Mouse (Mus musculus): ENCODE measurements around the gene Skida1. TPM values are rescaled to one million over a fixed set of nuclear protein-coding genes. Genes with fewer than 3 reads are reported as not detected.
A peak's percentile ranks its signal among the peaks of the same experiment; 100 is the strongest.
"Not testable (repeated sequence)": the region's sequence is repeated elsewhere in the genome, so short reads cannot be mapped to it uniquely, and the experiment has no call there.

The Skida1 gene
- polyA plus RNA-seq (2012; rRNA removed) = 0.23 and 0.63 TPM in 2 replicates

GRCm38 (mm10) chr2:18048453-18049075, at the start of gene Skida1:
TSS of gene Skida1 (minus strand) at chr2:18049051.
- peak within 1 kb of the TSS; percentile 85 for H3K4me3 ChIP-seq (ENCODE audit: low read depth, low read length)
- TF ChIP-seq POLR2A (IDR thresholded peaks at IDR 0.05; ENCODE audit: low read depth, low read length) (no peak), CTCF (IDR thresholded peaks at IDR 0.05; ENCODE audit: extremely low read depth, insufficient read length, insufficient replicate concordance, low read depth, low read length) (no peak)
- peak within 1 kb of the TSS; percentile 10 for H3K27ac ChIP-seq (ENCODE audit: insufficient read depth, low read depth, low read length)
- 8% methylated on average over 17 of the region's 17 CpGs for WGBS
- H3K27me3 ChIP-seq (ENCODE audit: control insufficient read depth, insufficient read depth, low read length) = peaks cover 58% of the 10 kb centered on the region
- no peaks in the 10 kb centered on the region for H3K36me3 ChIP-seq (ENCODE audit: control insufficient read depth, insufficient read depth, low read length)
- H3K4me1 ChIP-seq (ENCODE audit: control insufficient read depth, insufficient read depth, insufficient read length, low read length) = no peaks in the 10 kb centered on the region; the same call in 1 of the 2 replicates

- TF ChIP-seq POLR2A (IDR thresholded peaks at IDR 0.05; ENCODE audit: low read depth, low read length) = no peak
- no peak for TF ChIP-seq CTCF (IDR thresholded peaks at IDR 0.05; ENCODE audit: extremely low read depth, insufficient read length, insufficient replicate concordance, low read depth, low read length)
- Histone ChIP-seq H3K27me3 (ENCODE audit: control insufficient read depth, insufficient read depth, low read length) (no peaks in the 10 kb centered on the region), H3K36me3 (ENCODE audit: control insufficient read depth, insufficient read depth, low read length) (peaks cover 16% of the 10 kb centered on the region), H3K4me3 (ENCODE audit: low read depth, low read length) (no peak overlapping the region), H3K27ac (ENCODE audit: insufficient read depth, low read depth, low read length) (no peak overlapping the region), H3K4me1 (ENCODE audit: control insufficient read depth, insufficient read depth, insufficient read length, low read length) (no peaks in the 10 kb centered on the region)
- WGBS = 32% methylated on average over 2 of the region's 2 CpGs
Observed at GRCm38 (mm10) chr2:18095804-18096203, 47.0 kb upstream of the Skida1 start.

GRCm38 (mm10) chr2:18094319-18094718, 45.5 kb upstream of the Skida1 start:
- no peak overlapping the region for H3K4me3 ChIP-seq (ENCODE audit: low read depth, low read length)
- no peak overlapping the region for H3K27ac ChIP-seq (ENCODE audit: insufficient read depth, low read depth, low read length)
- no peaks in the 10 kb centered on the region for H3K4me1 ChIP-seq (ENCODE audit: control insufficient read depth, insufficient read depth, insufficient read length, low read length)
- H3K27me3 ChIP-seq (ENCODE audit: control insufficient read depth, insufficient read depth, low read length) = no peaks in the 10 kb centered on the region
- peaks cover 22% of the 10 kb centered on the region for H3K36me3 ChIP-seq (ENCODE audit: control insufficient read depth, insufficient read depth, low read length)
- TF ChIP-seq CTCF (IDR thresholded peaks at IDR 0.05; ENCODE audit: extremely low read depth, insufficient read length, insufficient replicate concordance, low read depth, low read length) (no peak), POLR2A (IDR thresholded peaks at IDR 0.05; ENCODE audit: low read depth, low read length) (no peak)

GRCm38 (mm10) chr2:18093858-18094257, 45.0 kb upstream of the Skida1 start:
- Histone ChIP-seq H3K4me1 (ENCODE audit: control insufficient read depth, insufficient read depth, insufficient read length, low read length) (no peaks in the 10 kb centered on the region), H3K4me3 (ENCODE audit: low read depth, low read length) (no peak overlapping the region), H3K27me3 (ENCODE audit: control insufficient read depth, insufficient read depth, low read length) (no peaks in the 10 kb centered on the region), H3K36me3 (ENCODE audit: control insufficient read depth, insufficient read depth, low read length) (peaks cover 24% of the 10 kb centered on the region), H3K27ac (ENCODE audit: insufficient read depth, low read depth, low read length) (no peak overlapping the region)
- TF ChIP-seq CTCF (IDR thresholded peaks at IDR 0.05; ENCODE audit: extremely low read depth, insufficient read length, insufficient replicate concordance, low read depth, low read length) (no peak), POLR2A (IDR thresholded peaks at IDR 0.05; ENCODE audit: low read depth, low read length) (no peak)
- 94% methylated on average over 1 of the region's 1 CpGs for WGBS

- WGBS = 78% methylated on average over 3 of the region's 3 CpGs
- not testable (repeated sequence) for H3K4me3 ChIP-seq (ENCODE audit: low read depth, low read length); H3K4me1 ChIP-seq (ENCODE audit: control insufficient read depth, insufficient read depth, insufficient read length, low read length); H3K27me3 ChIP-seq (ENCODE audit: control insufficient read depth, insufficient read depth, low read length); H3K27ac ChIP-seq (ENCODE audit: insufficient read depth, low read depth, low read length)
- peaks cover 41% of the 10 kb centered on the region for H3K36me3 ChIP-seq (ENCODE audit: control insufficient read depth, insufficient read depth, low read length)
Observed at GRCm38 (mm10) chr2:18087695-18088094, 38.8 kb upstream of the Skida1 start.

- H3K27ac ChIP-seq (ENCODE audit: insufficient read depth, low read depth, low read length) = no peak overlapping the region
- TF ChIP-seq POLR2A (IDR thresholded peaks at IDR 0.05; ENCODE audit: low read depth, low read length) = no peak
- no peak for TF ChIP-seq CTCF (IDR thresholded peaks at IDR 0.05; ENCODE audit: extremely low read depth, insufficient read length, insufficient replicate concordance, low read depth, low read length)
- 92% methylated on average over 2 of the region's 2 CpGs for WGBS
- no peaks in the 10 kb centered on the region for H3K4me1 ChIP-seq (ENCODE audit: control insufficient read depth, insufficient read depth, insufficient read length, low read length)
- no peaks in the 10 kb centered on the region for H3K27me3 ChIP-seq (ENCODE audit: control insufficient read depth, insufficient read depth, low read length)
- no peak overlapping the region for H3K4me3 ChIP-seq (ENCODE audit: low read depth, low read length)
- peaks cover 43% of the 10 kb centered on the region for H3K36me3 ChIP-seq (ENCODE audit: control insufficient read depth, insufficient read depth, low read length)
Observed at GRCm38 (mm10) chr2:18080182-18080860, 31.5 kb upstream of the Skida1 start.

GRCm38 (mm10) chr2:18071947-18072346, 23.1 kb upstream of the Skida1 start:
- Histone ChIP-seq H3K4me1 (ENCODE audit: control insufficient read depth, insufficient read depth, insufficient read length, low read length) (peaks cover 2% of the 10 kb centered on the region; the same call in 1 of the 2 replicates), H3K36me3 (ENCODE audit: control insufficient read depth, insufficient read depth, low read length) (peaks cover 23% of the 10 kb centered on the region), H3K4me3 (ENCODE audit: low read depth, low read length) (no peak overlapping the region), H3K27ac (ENCODE audit: insufficient read depth, low read depth, low read length) (no peak overlapping the region), H3K27me3 (ENCODE audit: control insufficient read depth, insufficient read depth, low read length) (no peaks in the 10 kb centered on the region)
- TF ChIP-seq POLR2A (IDR thresholded peaks at IDR 0.05; ENCODE audit: low read depth, low read length) (no peak), CTCF (IDR thresholded peaks at IDR 0.05; ENCODE audit: extremely low read depth, insufficient read length, insufficient replicate concordance, low read depth, low read length) (no peak)
- 64% methylated on average over 2 of the region's 2 CpGs for WGBS

All from small intestine, adult 2 months (tissue).